Mouse (Mus musculus): Measurements from ENCODE around the gene Eea1.

DNA sequence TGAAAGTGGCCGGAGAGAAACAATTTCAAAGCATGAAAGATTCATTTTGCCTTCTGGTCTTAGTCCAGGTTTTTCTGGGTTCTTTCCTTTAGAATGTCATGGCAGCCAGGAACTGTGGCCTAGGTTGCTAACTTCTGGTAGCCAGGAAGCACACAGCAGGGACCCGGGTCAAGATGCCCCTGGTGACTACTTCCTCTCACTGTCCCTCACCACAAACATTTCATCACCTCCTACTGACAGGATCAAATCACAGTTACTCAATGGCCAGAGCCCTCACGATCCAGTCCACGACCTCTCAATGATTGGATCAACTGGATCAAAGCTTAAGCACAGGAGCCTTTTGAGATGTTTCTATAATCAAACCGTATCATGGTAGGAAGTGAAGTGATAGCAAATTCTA is 60.5 kb downstream of the Eea1 start:
- TF ChIP-seq CTCF (IDR thresholded peaks at IDR 0.05; ENCODE audit: borderline replicate concordance, insufficient read depth, low read depth, low read length) (no peak), POLR2A (IDR thresholded peaks at IDR 0.05; ENCODE audit: borderline replicate concordance, insufficient read depth, low read length) (no peak)
